Mouse (Mus musculus) limb, embryonic 11.5 days (tissue): Measurements from ENCODE around the gene Gpc6. TPM values are rescaled to one million over a fixed set of nuclear protein-coding genes. Genes with fewer than 3 reads are reported as not detected.

ENCODE experiments used
- ATAC-seq: fragments of 200-750 bp; cut with Nextera tagmentation; 2 replicates; pipeline ENCODE4 v1.8.0; 2017; ENCODE audit warnings: low read depth; ENCODE audit not compliant: insufficient number of reproducible peaks, low FRiP score, low TSS enrichment
- DNase-seq: peaks from one replicate; pipeline ENCODE4 v3.0.0-alpha.2; 2015; ENCODE audit warnings: low spot score
- H3K27ac ChIP-seq: fragments of 300-500 bp; sonication (generic); replicated peaks from 2 replicates; pipeline ENCODE4 v1.5.1; 2014; ENCODE audit warnings: low read depth, mild to moderate bottlenecking, low read length
- H3K27me3 ChIP-seq: fragments of 300-500 bp; sonication (generic); 2 replicates; pipeline ENCODE4 v1.6.1; 2014; ENCODE audit warnings: mild to moderate bottlenecking, low read length, mixed read lengths; ENCODE audit not compliant: control insufficient read depth, insufficient read depth
- H3K36me3 ChIP-seq: fragments of 300-500 bp; sonication (generic); 2 replicates; pipeline ENCODE4 v1.6.1; 2014; ENCODE audit warnings: mild to moderate bottlenecking, low read length, moderate library complexity, mixed read lengths; ENCODE audit not compliant: control insufficient read depth, insufficient read depth
- H3K4me1 ChIP-seq: fragments of 300-500 bp; sonication (generic); 2 replicates; pipeline ENCODE4 v1.6.1; 2014; ENCODE audit warnings: low read length, mixed read lengths; ENCODE audit not compliant: control insufficient read depth, insufficient read depth
- H3K4me2 ChIP-seq: fragments of 300-500 bp; sonication (generic); 2 replicates; pipeline ENCODE4 v1.6.1; 2014; ENCODE audit warnings: low read depth, mild to moderate bottlenecking, moderate library complexity; ENCODE audit not compliant: severe bottlenecking
- H3K4me3 ChIP-seq: fragments of 300-500 bp; sonication (generic); 2 replicates; pipeline ENCODE4 v1.5.1; 2014; ENCODE audit warnings: low read depth, low read length
- H3K9ac ChIP-seq: fragments of 300-500 bp; sonication (generic); 2 replicates; pipeline ENCODE4 v1.6.1; 2014; ENCODE audit warnings: mild to moderate bottlenecking, low read length
- H3K9me3 ChIP-seq: fragments of 300-500 bp; sonication (generic); 2 replicates; pipeline ENCODE4 v1.6.1; 2016; ENCODE audit warnings: low read length; ENCODE audit not compliant: control insufficient read depth
- WGBS: fragments of 180-500 bp; shearing (Covaris S2); extraction: QIAGEN DNeasy Blood & Tissue Kit; methylation state at CpG from one replicate; pipeline ENCODE4 v1.1.7; 2014; 5-methylcytosine and 5-hydroxymethylcytosine counted together
- polyA plus RNA-seq: library from polyadenylated mRNA; unstranded; fragments of >200 nt; fragmentation: Nextera tagmentation; extraction: Ambion mirVana; gene quantifications from 2 replicates; pipeline ENCODE4 v1.2.1, GENCODE M21; 2014

Gpc6 gene
- polyA plus RNA-seq, 1 experiment from 2014 or later: 39.1 TPM

DNA sequence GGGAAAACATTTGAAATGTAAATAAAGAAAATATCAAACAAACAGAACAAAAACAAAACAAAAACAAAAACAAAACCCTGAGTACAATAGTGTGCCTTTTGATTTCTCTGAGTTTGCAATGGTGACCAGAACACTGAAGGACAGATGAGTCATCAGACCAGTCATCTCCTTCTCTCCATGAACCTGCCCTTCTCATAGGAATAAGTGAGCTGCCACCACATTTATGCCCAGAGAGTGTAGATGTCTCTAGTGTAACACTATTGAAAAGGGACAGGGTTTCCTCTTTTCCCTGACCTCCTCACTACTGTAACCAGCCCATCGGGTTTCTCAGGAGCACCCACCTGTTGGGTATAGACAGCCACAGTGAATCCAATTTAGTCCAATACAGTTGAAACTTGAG, 14.4 kb downstream of the Gpc6 start:
- 76% methylated on average over 1 of the region's 1 CpGs for WGBS
- H3K9me3 ChIP-seq: no peaks in the 10 kb centered on the region
- DNase-seq: no peak
- H3K4me1 ChIP-seq: peaks cover 6% of the 10 kb centered on the region; the same call in 1 of the 2 replicates
- no peak overlapping the region for H3K27ac ChIP-seq
- no peaks in the 10 kb centered on the region for H3K36me3 ChIP-seq
- no peak for ATAC-seq
- no peak overlapping the region for H3K9ac ChIP-seq
- no peak overlapping the region for H3K4me3 ChIP-seq
- H3K4me2 ChIP-seq: no peak overlapping the region
- no peaks in the 10 kb centered on the region for H3K27me3 ChIP-seq

DNA sequence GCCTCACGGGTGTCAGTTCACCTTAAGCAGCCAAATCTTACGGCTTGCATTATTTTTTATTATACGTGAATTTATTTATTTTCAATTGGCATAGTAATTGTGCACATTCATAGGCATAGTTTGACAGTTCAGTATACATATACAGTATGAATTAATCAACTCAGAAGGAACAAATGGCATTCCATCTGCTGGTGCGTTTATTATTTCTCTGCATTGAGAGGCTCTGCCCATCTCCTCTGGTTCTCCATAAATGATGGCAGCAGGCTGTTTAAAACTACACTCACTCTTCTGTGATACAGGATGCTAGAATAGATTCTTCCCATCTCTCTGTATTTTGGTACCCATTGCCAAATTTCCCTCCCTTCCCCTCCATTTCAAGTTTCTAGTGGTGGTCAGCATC, 16.7 kb downstream of the Gpc6 start:
- Histone ChIP-seq H3K4me1 (peaks cover 6% of the 10 kb centered on the region; the same call in 1 of the 2 replicates), H3K9me3 (no peaks in the 10 kb centered on the region), H3K27ac (no peak overlapping the region), H3K4me2 (no peak overlapping the region), H3K9ac (no peak overlapping the region), H3K27me3 (no peaks in the 10 kb centered on the region), H3K4me3 (no peak overlapping the region), H3K36me3 (no peaks in the 10 kb centered on the region)
- DNase-seq (no peak), ATAC-seq (no peak)
- WGBS: 93% methylated on average over 4 of the region's 4 CpGs

GRCm38 (mm10) chr14:116943751-116944150, 18.6 kb downstream of the Gpc6 start:
- WGBS: 94% methylated on average over 7 of the region's 7 CpGs
- ATAC-seq: no peak
- no peak for DNase-seq
- Histone ChIP-seq H3K4me1 (no peaks in the 10 kb centered on the region), H3K27me3 (no peaks in the 10 kb centered on the region), H3K27ac (no peak overlapping the region), H3K9me3 (no peaks in the 10 kb centered on the region), H3K4me2 (no peak overlapping the region), H3K9ac (no peak overlapping the region), H3K36me3 (no peaks in the 10 kb centered on the region), H3K4me3 (no peak overlapping the region)

GRCm38 (mm10) chr14:116945975-116946374, 20.9 kb downstream of the Gpc6 start:
- no peak overlapping the region for H3K27ac ChIP-seq
- H3K36me3 ChIP-seq: no peaks in the 10 kb centered on the region
- no peaks in the 10 kb centered on the region for H3K27me3 ChIP-seq
- DNase-seq: no peak
- no peak overlapping the region for H3K4me3 ChIP-seq
- no peak for ATAC-seq
- H3K9ac ChIP-seq: no peak overlapping the region
- 86% methylated on average over 6 of the region's 6 CpGs for WGBS
- no peak overlapping the region for H3K4me2 ChIP-seq
- H3K9me3 ChIP-seq: no peaks in the 10 kb centered on the region
- no peaks in the 10 kb centered on the region for H3K4me1 ChIP-seq

DNA sequence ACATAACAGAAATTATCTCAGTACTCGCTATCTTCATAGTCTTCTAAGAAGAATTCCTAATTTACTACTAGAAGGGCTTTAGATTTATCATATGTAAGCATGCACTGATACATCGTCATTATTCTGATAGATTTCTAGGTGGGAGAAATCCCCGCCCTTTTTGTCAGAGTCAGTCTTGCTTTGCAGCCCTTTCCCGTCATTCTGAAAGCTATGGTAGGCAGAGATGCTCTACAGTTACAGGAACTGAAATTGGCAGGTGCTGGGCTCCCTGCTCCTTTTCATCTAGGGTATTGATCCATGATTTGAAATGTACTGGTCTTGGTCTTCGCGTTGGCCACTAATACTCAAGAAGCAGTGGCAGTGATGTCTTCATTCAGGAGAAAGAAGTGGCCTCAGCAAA, 22.3 kb downstream of the Gpc6 start:
- Histone ChIP-seq H3K9ac (no peak overlapping the region), H3K4me1 (no peaks in the 10 kb centered on the region), H3K9me3 (no peaks in the 10 kb centered on the region), H3K4me2 (no peak overlapping the region), H3K36me3 (peaks cover 2% of the 10 kb centered on the region; the same call in 1 of the 2 replicates), H3K27me3 (no peaks in the 10 kb centered on the region), H3K27ac (no peak overlapping the region), H3K4me3 (no peak overlapping the region)
- no peak for DNase-seq
- WGBS: 95% methylated on average over 6 of the region's 6 CpGs
- no peak for ATAC-seq

GRCm38 (mm10) chr14:116947939-116948591, 22.9 kb downstream of the Gpc6 start:
- Histone ChIP-seq H3K36me3 (peaks cover 2% of the 10 kb centered on the region; the same call in 1 of the 2 replicates), H3K27ac (no peak overlapping the region), H3K27me3 (no peaks in the 10 kb centered on the region), H3K4me2 (no peak overlapping the region), H3K9ac (no peak overlapping the region), H3K4me3 (no peak overlapping the region), H3K4me1 (no peaks in the 10 kb centered on the region), H3K9me3 (no peaks in the 10 kb centered on the region)
- 95% methylated on average over 5 of the region's 5 CpGs for WGBS
- DNase-seq (no peak), ATAC-seq (no peak)

DNA sequence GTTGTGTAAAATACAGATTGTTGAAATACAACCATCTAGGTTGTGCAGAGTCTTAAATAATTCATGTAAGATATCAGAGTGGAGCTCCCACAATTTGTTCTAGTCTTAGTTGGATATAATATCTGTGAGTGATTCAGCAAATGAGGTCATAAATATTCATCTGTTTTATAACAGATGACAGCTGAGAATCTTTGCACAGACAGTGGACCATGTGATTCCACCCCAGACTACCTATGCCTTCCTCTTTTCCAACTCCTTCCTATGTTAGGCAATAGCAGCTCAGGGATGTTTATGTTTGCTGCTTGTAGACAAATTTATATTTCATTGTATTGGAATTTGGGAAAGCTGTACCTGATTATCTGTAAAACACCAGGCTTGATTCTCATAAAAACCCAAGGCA, 32.0 kb downstream of the Gpc6 start:
- ATAC-seq (no peak), DNase-seq (no peak)
- Histone ChIP-seq H3K4me1 (no peaks in the 10 kb centered on the region), H3K27me3 (no peaks in the 10 kb centered on the region), H3K36me3 (peaks cover 2% of the 10 kb centered on the region; the same call in 1 of the 2 replicates), H3K27ac (no peak overlapping the region), H3K9ac (no peak overlapping the region), H3K4me2 (no peak overlapping the region), H3K9me3 (no peaks in the 10 kb centered on the region), H3K4me3 (no peak overlapping the region)

DNA sequence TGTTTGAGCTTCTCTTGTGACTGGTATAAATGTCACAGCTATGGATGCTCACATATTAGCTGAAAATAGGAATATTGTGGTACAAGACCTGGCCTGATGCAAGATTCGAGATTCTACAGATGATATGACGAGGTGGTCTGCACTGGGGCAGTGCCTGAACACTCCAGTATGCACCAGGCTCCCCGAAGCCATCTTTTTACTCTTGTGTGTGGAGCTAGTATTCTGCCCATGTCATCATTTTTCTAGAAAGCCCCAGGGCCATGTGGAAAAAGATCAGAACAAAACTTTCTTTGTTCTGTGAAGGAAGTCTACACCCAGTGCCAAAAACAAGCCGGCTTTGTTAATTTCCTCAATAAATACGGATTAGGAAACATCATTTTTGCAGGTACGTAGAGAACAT, 39.7 kb downstream of the Gpc6 start:
- no peak overlapping the region for H3K27ac ChIP-seq
- no peak overlapping the region for H3K9ac ChIP-seq
- no peaks in the 10 kb centered on the region for H3K36me3 ChIP-seq
- H3K4me1 ChIP-seq: no peaks in the 10 kb centered on the region
- ATAC-seq (no peak), DNase-seq (no peak)
- H3K4me3 ChIP-seq: no peak overlapping the region
- no peaks in the 10 kb centered on the region for H3K9me3 ChIP-seq
- H3K4me2 ChIP-seq: no peak overlapping the region
- no peaks in the 10 kb centered on the region for H3K27me3 ChIP-seq
- 78% methylated on average over 6 of the region's 6 CpGs for WGBS

DNA sequence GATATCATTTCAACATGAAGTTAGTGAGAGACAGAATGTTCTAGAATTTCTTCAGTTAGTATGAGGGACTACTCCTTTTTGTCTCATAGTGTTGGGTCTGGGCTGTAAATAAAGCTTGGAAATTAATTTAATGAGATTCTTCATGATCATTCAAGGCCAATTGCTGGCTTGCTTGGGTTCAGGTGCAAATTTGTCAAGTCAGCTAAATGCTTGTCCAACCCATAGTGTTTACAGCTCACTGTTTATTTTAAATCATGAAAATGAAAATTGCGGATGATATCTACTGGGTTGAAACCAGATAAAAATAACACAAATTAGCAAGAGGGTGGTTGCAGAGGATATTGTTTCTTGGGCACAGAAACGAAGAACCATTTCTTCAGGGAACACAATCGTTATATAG, 49.6 kb downstream of the Gpc6 start:
- H3K36me3 ChIP-seq: no peaks in the 10 kb centered on the region
- H3K4me3 ChIP-seq: no peak overlapping the region
- no peak overlapping the region for H3K27ac ChIP-seq
- H3K4me1 ChIP-seq: no peaks in the 10 kb centered on the region
- ATAC-seq (no peak), DNase-seq (no peak)
- H3K4me2 ChIP-seq: no peak overlapping the region
- 95% methylated on average over 3 of the region's 3 CpGs for WGBS
- no peak overlapping the region for H3K9ac ChIP-seq
- H3K27me3 ChIP-seq: no peaks in the 10 kb centered on the region
- no peaks in the 10 kb centered on the region for H3K9me3 ChIP-seq
